Mouse (Mus musculus) liver, postnatal 0 days (tissue): Measurements from ENCODE around the gene Kif18b.

ENCODE experiments used
- CTCF ChIP-seq: sonication (generic); IDR thresholded peaks from 2 replicates; pipeline ENCODE4 v1.5.1; 2016; ENCODE audit warnings: antibody characterized with exemption, low read depth
- EP300 ChIP-seq: IDR thresholded peaks from 2 replicates; pipeline ENCODE4 v1.6.1; 2016; ENCODE audit warnings: antibody characterized with exemption, low read depth, mild to moderate bottlenecking

GRCm38 (mm10) chr11:102902107-102902506 lies 22.8 kb downstream of the Kif18b start:
- no peak for TF ChIP-seq CTCF
- no peak for TF ChIP-seq EP300
